Mouse (Mus musculus) limb, embryonic 14.5 days (tissue): ENCODE results near the gene C1qtnf4. TPM values are rescaled to one million over a fixed set of nuclear protein-coding genes. Genes with fewer than 3 reads are reported as not detected.
A peak's percentile ranks its signal among the peaks of the same experiment; 100 is the strongest.
"Not testable (repeated sequence)": the region's sequence is repeated elsewhere in the genome, so short reads cannot be mapped to it uniquely, and the experiment has no call there.

Experiments
- ATAC-seq: fragments of 200-750 bp; cut with Nextera tagmentation; 2 replicates; pipeline ENCODE4 v1.8.0; 2017; ENCODE audit warnings: low read depth, moderate number of reproducible peaks, moderate TSS enrichment; ENCODE audit not compliant: low FRiP score
- DNase-seq: peaks from one replicate; pipeline ENCODE4 v3.0.0-alpha.2; 2015; ENCODE audit warnings: low spot score
- H3K27ac ChIP-seq: fragments of 300-500 bp; sonication (generic); replicated peaks from 2 replicates; pipeline ENCODE4 v1.5.1; 2014; ENCODE audit warnings: low read depth, mild to moderate bottlenecking, low read length, moderate library complexity, mixed read lengths
- H3K27me3 ChIP-seq: fragments of 300-500 bp; sonication (generic); 2 replicates; pipeline ENCODE4 v1.6.1; 2014; ENCODE audit warnings: low read length, mixed read lengths; ENCODE audit not compliant: control insufficient read depth, insufficient read depth
- H3K36me3 ChIP-seq: fragments of 300-500 bp; sonication (generic); 2 replicates; pipeline ENCODE4 v1.6.1; 2014; ENCODE audit warnings: mild to moderate bottlenecking, low read length, moderate library complexity, mixed read lengths; ENCODE audit not compliant: control insufficient read depth, insufficient read depth
- H3K4me1 ChIP-seq: fragments of 300-500 bp; sonication (generic); 2 replicates; pipeline ENCODE4 v1.6.1; 2014; ENCODE audit warnings: antibody characterized with exemption, low read length, mixed read lengths; ENCODE audit not compliant: control insufficient read depth, insufficient read depth
- H3K4me2 ChIP-seq: fragments of 300-500 bp; sonication (generic); replicated peaks from 2 replicates; pipeline ENCODE4 v1.6.1; 2014; ENCODE audit warnings: low read depth, mild to moderate bottlenecking, low read length, moderate library complexity; ENCODE audit not compliant: severe bottlenecking
- H3K4me3 ChIP-seq: fragments of 300-500 bp; sonication (generic); replicated peaks from 2 replicates; pipeline ENCODE4 v1.5.1; 2014; ENCODE audit warnings: low read length
- H3K9ac ChIP-seq: fragments of 300-500 bp; sonication (generic); 2 replicates; pipeline ENCODE4 v1.6.1; 2014; ENCODE audit warnings: mild to moderate bottlenecking, low read depth, low read length, moderate library complexity; ENCODE audit not compliant: severe bottlenecking
- H3K9me3 ChIP-seq: fragments of 300-500 bp; sonication (generic); 2 replicates; pipeline ENCODE4 v1.6.1; 2016; ENCODE audit warnings: low read length; ENCODE audit not compliant: control insufficient read depth
- POLR2A ChIP-seq: fragments of 200-500 bp; IDR thresholded peaks from 2 replicates; pipeline ENCODE4 v1.8.0; 2012; ENCODE audit warnings: inconsistent platforms, mild to moderate bottlenecking, moderate library complexity, borderline replicate concordance; ENCODE audit not compliant: insufficient read depth, insufficient read length; ENCODE audit errors: extremely low read depth
- WGBS: fragments of 180-500 bp; shearing (Covaris S2); extraction: QIAGEN DNeasy Blood & Tissue Kit; methylation state at CpG from one replicate; pipeline ENCODE4 v1.1.7; 2014; 5-methylcytosine and 5-hydroxymethylcytosine counted together
- polyA plus RNA-seq, 2 experiments: library from polyadenylated mRNA; depleted of rRNA in 1 of 2; stranded (reverse) in 1 of 2; unstranded in 1 of 2; fragments of >200 nt; fragmentation: Nextera tagmentation in 1 of 2; extraction: Ambion mirVana in 1 of 2; gene quantifications; 2 replicates each; pipeline versions ENCODE4 v1.2.1 to v1.2.3; 2012 to 2014

C1qtnf4 gene
- polyA plus RNA-seq, 2 experiments, result 28.6 to 32.0 TPM

- no peak overlapping the region for H3K9ac ChIP-seq
- peaks cover 19% of the 10 kb centered on the region for H3K27me3 ChIP-seq
- H3K9me3 ChIP-seq, result no peaks in the 10 kb centered on the region
- H3K4me1 ChIP-seq, result peaks cover 7% of the 10 kb centered on the region; the same call in 1 of the 2 replicates
- H3K36me3 ChIP-seq, result no peaks in the 10 kb centered on the region
- no peak overlapping the region for H3K4me2 ChIP-seq
- DNase-seq (no peak), ATAC-seq (no peak)
- TF ChIP-seq POLR2A, result no peak
- no peak overlapping the region for H3K27ac ChIP-seq
- WGBS, result 75% methylated on average over 2 of the region's 2 CpGs
- no peak overlapping the region for H3K4me3 ChIP-seq
Measured at GRCm38 (mm10) chr2:90881824-90882223, 3.8 kb upstream of the C1qtnf4 start.

- WGBS, result 45% methylated on average over 6 of the region's 6 CpGs
- Histone ChIP-seq H3K4me1 (peaks cover 15% of the 10 kb centered on the region), H3K9me3 (no peaks in the 10 kb centered on the region), H3K27ac (no peak overlapping the region), H3K36me3 (no peaks in the 10 kb centered on the region), H3K4me2 (peak overlapping the region; percentile 94), H3K9ac (no peak overlapping the region), H3K4me3 (peak overlapping the region; percentile 64), H3K27me3 (peaks cover 42% of the 10 kb centered on the region)
- TF ChIP-seq POLR2A, result no peak
- ATAC-seq (no peak), DNase-seq (no peak)
Measured at GRCm38 (mm10) chr2:90886436-90886835, 776 bp downstream of the C1qtnf4 start.

- Histone ChIP-seq H3K9me3 (no peaks in the 10 kb centered on the region), H3K9ac (no peak overlapping the region), H3K27me3 (peaks cover 42% of the 10 kb centered on the region), H3K4me3 (no peak overlapping the region), H3K27ac (no peak overlapping the region), H3K4me2 (no peak overlapping the region), H3K4me1 (peaks cover 15% of the 10 kb centered on the region), H3K36me3 (peaks cover 3% of the 10 kb centered on the region; the same call in 1 of the 2 replicates)
- no peak for DNase-seq
- no peak for TF ChIP-seq POLR2A
- 77% methylated on average over 5 of the region's 5 CpGs for WGBS
- no peak for ATAC-seq
Measured at GRCm38 (mm10) chr2:90887627-90888026, 2.0 kb downstream of the C1qtnf4 start.

- peaks cover 40% of the 10 kb centered on the region for H3K27me3 ChIP-seq
- 0 out of 2 replicates have a peak overlapping the region, but pooled peaks have one; percentile 43 for H3K27ac ChIP-seq
Measured at GRCm38 (mm10) chr2:90889550-90890548, 4.2 kb downstream of the C1qtnf4 start.

GRCm38 (mm10) chr2:90893673-90894298 lies 8.1 kb downstream of the C1qtnf4 start:
- Histone ChIP-seq H3K36me3 (peaks cover 59% of the 10 kb centered on the region), H3K27me3 (peaks cover 4% of the 10 kb centered on the region; the same call in 1 of the 2 replicates)
- whole genome bisulfite sequencing, result 89% methylated on average over 6 of the region's 6 CpGs

More at GRCm38 (mm10) chr2:90889550-90890548, 4.2 kb downstream of the C1qtnf4 start:
- DNase-seq, result peak; percentile 61
- H3K36me3 ChIP-seq, result peaks cover 20% of the 10 kb centered on the region
- under 1% methylated on average over 55 of the region's 133 CpGs for WGBS
- peak overlapping the region; percentile 78 for H3K4me2 ChIP-seq
- peaks cover 15% of the 10 kb centered on the region for H3K4me1 ChIP-seq
- ATAC-seq, result peak; percentile 85
- H3K4me3 ChIP-seq, result peak overlapping the region; percentile 65
- peak overlapping the region; percentile 76 for H3K9ac ChIP-seq
- H3K9me3 ChIP-seq, result no peaks in the 10 kb centered on the region
- TF ChIP-seq POLR2A, result 0 out of 2 replicates have a peak, but pooled peaks have one; percentile 73

GRCm38 (mm10) chr2:90894299-90894677 lies 8.6 kb downstream of the C1qtnf4 start:
- H3K9ac ChIP-seq, DNase-seq, H3K9me3 ChIP-seq, H3K4me1 ChIP-seq, H3K27me3 ChIP-seq, H3K4me3 ChIP-seq, H3K27ac ChIP-seq, ATAC-seq, H3K4me2 ChIP-seq: not testable (repeated sequence)
- 92% methylated on average over 3 of the region's 3 CpGs for WGBS
- H3K36me3 ChIP-seq, result peaks cover 62% of the 10 kb centered on the region

More at GRCm38 (mm10) chr2:90893673-90894298, 8.1 kb downstream of the C1qtnf4 start:
- TF ChIP-seq POLR2A, result no peak
- Histone ChIP-seq H3K4me2 (no peak overlapping the region), H3K9me3 (no peaks in the 10 kb centered on the region), H3K9ac (no peak overlapping the region), H3K27ac (no peak overlapping the region), H3K4me3 (no peak overlapping the region), H3K4me1 (peaks cover 8% of the 10 kb centered on the region; the same call in 1 of the 2 replicates)
- DNase-seq (no peak), ATAC-seq (no peak)
